Mouse (Mus musculus): ENCODE data around the gene Mier3. TPM values are rescaled to one million over a fixed set of nuclear protein-coding genes. Genes with fewer than 3 reads are reported as not detected.
"Not testable (repeated sequence)": the region's sequence is repeated elsewhere in the genome, so short reads cannot be mapped to it uniquely, and the experiment has no call there.

Gene Mier3
- polyA plus RNA-seq, 2 experiments from 2014 or later: 15.6 to 18.9 TPM

DNA sequence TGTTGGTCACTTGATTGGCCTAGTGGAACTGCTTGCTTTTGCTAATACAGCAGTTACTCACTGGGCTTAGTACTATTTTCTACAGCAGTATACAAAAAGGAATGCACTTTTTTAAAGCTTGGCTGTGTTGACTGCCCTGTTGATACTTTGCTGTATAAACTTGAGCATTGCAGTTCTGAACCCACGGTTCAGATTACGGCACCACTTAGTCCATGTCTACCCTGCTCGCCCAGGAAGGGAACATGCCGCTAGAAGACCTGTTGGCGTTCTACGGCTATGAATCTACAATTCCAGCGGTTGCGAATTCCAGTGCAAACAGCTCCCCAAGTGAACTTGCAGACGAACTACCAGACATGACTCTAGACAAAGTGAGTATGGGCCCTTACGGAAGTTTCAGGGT, 22.6 kb downstream of the Mier3 start:
- ATAC-seq: no peak

DNA sequence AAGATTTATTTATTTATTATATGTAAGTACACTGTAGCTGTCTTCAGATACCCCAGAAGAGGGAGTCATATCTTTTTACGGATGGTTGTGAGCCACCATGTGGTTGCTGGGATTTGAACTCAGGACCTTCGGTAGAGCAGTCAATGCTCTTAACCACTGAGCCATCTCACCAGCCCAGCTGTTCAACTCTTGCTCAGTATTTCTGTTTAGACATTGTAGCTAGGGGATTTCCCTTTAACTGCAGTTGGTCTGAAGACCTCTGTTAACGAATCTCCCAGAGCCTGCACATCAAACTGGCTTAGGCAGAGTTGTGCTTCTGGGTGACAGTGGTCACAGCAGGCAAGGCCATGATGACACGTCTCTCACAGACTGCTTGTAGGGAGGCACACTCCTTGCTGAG, 23.2 kb downstream of the Mier3 start:
- ATAC-seq: not testable (repeated sequence)

DNA sequence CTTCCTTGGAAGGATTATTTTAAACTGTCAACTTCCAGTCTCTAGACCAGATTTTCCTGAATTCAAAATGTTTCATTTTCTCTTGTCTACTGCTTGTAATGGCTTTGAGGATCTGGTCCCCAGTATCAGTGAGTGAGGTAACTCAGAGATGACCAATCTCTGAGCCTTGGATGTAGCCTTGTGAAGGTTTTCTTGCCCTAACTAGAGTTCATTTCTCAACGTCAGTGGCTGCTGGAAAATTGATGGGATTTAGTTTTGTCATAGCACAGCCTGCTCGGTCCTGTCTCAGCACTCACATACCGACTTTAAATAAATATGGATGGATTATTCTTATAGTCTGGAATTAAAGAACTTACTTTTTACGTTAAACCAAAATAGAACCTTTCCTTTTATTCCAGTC, 29.8 kb downstream of the Mier3 start:
- no peak for ATAC-seq

DNA sequence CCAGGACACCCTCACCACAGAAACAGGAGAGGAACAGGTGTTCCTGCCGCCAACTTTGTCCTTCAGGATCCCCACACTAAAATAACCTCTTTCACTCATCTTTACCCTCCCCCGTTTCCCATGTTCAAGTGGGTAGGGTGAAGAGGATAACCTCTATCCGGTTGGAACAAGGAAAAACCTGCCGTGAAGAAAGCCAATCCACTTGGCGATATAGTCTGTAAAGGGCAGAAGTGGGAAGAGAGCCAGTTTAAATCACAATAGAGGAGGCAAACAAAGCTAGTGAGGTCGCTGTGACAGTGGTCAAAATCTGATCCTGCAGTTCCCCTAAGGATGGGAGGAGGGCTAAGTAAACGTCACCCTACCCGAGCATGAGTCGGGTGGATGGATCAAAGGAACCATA, 38.9 kb downstream of the Mier3 start:
- ATAC-seq: no peak

DNA sequence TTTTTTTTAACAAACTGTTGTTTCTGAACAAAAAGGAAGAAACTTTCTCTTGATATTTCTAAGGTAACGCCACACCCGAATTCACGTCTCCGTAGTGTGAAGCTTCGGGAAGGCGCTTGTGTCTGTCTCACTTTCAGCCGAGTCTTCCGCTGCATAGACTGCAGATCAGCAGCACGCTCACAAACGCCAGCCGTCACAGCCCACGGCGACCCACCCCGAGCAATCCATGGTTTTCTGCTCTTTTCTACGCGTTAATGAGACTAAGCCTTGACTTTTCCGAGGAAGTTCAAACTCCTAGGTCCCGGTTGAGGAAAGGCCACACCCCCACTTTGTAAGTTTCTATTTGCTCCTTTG, 44.0 kb downstream of the Mier3 start:
- ATAC-seq: peak; percentile 19

DNA sequence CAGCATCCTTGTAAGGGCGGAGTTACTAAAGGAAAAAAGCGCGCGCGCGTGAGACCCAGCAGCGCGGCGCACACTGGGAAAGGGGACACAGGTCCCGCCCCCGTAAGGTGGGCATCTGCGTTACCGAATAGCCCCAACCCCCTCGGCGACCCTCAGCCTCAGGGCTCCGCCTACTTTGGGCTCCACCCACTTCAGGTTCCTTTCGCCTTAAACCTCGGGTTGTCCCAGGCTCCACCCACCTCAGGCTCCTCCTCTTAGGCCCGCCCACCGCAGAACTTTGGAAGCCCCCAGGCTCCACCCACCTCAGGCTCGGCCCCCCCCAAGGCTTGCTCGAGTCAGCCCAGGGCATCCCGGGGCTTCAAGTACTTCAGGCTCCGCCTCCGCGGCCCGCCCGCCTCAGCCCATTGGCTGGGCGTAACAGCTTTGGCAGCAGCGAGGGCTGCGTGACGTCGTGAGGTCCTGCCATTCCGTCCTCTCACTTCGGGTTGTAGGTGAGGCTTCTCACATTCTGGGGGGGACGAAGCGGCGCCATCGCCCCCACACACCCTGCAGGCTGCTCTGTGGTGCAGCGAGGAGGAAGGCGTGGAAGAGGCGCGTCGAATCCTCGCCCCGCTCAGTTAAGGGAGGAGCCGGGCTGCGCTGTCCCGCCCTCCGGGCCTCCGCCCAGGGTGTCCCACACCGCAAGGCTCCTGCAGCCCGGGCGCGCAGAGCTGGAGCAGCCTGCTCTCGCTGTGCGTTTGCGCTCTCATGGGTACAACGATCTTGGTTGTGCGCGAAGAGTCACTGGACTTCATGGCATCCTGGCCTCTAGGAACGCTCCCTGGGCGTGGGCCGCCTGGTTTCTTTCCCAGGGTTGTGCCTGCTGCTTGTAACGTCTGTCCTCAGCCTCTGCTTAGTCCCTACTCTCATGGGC, 44.6 kb downstream of the Mier3 start:
- peak; percentile 92 for ATAC-seq

DNA sequence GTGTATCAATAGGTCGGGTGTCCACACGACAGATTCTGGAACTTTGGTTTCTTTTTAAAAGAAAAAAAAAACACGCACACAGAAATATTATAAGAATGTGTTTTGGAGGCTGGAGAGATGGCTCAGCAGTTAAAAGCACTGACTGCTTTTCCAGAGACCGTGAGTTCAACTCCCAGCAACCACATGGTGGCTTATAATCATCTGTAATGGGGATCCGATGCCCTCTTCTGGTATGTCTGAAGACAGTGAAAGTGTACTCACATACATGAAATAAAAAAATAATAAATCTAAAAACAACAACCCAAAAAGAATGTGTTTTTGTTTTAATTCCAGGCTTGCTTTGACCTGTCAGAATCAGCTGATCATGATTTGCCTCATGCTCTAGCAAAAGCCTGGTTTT, 46.1 kb downstream of the Mier3 start:
- ATAC-seq: no peak

DNA sequence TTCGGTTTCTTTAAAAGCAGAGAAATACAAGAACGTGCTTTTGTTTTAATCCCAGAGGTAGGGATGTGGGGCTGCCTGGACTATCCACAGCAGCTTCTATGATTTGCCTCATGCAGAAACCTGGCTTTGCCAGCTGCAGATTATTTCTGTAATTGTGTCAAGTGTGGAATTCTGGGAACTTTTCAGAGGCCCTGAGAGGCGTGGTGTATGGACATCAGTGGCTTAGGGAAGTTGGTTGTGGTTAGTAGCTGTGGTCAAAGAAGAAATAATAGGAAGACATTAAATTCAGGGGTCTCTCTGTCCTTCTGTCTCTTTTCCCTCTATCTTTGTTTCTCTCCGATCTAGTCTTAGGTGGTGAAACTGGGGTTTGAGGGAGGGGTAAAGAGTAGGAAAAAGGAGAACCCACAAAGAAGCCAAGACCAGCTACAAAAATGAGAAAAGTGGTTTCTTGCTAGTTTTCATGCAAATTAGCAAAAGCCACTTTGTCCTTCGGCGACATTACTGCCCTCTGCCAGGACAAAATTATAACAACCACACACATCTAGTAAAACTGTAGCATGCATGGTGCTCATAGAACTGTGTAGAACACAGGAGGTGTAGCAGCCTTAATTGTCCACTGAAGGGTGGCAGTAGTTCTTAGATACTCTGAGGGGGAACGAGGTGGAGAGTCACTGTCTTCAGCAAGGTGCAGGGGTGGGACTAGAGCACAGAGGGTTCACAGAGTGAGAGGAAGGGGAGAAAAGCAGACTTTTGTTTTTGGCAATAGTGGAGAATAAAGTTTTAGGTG, 60.6 kb downstream of the Mier3 start:
- ATAC-seq: no peak

DNA sequence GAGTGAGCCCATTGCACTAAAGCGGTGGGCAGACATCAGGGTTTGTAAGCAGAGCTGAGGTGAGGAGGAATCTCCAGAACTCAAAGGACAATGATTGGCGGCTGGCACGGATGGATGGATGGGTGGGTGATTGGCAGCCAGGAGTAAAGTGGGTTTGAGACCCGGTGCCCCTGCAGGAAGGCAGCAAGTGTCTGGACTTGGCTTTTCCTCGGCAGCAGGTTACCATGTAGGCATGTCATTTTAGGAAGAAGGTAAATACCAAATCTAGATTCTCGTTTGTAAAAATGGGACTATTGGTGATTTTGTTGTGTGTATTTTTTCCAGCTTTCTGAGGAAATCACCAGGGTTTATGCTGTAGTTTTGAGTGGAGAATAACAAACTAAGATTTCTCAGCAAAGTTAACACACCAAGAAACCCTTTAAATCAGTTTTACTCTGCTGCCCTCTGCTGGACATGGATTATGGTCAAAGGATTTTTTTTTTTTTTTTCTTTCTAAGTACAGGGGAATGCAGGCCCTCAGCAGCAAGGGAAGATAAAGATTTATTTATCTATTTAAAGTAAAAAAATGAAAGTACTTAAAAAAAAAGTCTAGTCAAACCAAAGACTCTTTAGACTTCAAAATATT, 61.3 kb downstream of the Mier3 start:
- ATAC-seq: no peak

DNA sequence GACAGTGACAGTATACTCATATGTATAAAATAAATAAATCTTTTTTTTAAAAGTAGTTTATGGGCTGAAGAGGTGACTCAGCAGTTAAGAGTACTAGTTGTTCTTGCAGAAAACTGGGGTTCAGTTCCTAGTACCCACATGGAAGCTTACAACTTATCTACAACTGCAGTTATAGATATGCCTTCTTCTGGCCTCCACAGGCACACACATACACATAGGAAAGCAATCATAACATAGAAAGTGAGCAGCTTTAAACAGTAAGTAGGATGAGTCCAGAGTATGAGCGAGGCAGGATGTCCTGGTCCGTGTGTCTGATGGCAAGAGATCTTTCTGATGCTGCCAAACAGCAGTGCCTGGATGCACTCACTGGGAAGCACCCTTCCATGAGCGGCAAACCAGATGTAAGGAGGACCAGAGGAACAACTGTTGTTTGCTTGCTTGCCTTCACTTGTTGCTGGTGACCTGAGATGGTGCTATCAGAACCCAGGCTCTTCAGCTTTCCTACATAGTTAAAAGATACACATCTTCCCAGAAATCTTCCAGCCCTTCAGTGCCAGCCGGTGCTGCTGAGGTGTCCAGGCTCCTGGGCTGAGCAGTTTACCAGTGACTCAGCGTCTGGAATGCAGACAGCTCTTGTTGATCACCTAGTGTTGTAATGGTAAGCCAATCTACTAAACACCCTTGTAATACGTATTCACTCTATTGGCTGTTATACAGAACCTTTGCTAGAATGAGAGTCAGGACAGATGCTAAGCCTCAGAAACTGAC, 63.6 kb downstream of the Mier3 start:
- no peak for ATAC-seq

DNA sequence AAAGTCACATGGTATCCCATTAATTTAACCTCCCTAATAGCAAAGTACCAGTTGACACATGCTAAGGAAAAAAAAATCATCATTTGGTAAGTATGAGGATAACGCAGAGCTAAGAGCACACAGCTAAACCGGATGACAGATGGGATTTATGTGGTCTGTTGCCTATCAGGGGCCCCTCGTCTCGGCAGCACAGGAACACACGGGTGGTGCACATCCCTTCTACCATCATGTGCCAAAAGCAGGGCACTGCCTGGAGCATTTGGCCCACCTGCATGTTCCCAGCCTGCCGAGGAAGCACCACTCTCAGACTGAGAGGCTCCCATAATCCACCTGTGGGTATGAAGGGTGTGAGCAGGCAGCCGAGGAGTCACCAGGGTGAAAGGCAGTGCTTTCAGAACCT, 64.4 kb downstream of the Mier3 start:
- ATAC-seq: no peak

DNA sequence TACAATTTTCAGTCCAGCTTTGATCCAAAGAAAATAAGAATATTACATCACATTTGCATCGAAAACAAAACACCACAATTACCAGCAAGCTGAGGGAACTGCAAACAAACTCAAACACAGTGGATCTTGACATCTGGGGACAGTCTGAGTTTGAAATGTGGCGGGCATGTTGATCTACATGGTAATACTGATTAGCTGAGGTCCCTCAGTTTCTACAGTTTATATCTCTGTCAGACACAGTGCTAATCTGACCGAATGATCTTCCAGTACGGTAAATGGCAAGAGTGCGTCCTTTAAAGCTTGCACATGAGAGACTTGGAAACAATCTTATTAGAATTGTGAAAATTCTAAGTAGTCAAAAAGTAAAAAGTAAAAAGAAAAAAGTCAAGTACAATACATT, 66.1 kb downstream of the Mier3 start:
- no peak for ATAC-seq

DNA sequence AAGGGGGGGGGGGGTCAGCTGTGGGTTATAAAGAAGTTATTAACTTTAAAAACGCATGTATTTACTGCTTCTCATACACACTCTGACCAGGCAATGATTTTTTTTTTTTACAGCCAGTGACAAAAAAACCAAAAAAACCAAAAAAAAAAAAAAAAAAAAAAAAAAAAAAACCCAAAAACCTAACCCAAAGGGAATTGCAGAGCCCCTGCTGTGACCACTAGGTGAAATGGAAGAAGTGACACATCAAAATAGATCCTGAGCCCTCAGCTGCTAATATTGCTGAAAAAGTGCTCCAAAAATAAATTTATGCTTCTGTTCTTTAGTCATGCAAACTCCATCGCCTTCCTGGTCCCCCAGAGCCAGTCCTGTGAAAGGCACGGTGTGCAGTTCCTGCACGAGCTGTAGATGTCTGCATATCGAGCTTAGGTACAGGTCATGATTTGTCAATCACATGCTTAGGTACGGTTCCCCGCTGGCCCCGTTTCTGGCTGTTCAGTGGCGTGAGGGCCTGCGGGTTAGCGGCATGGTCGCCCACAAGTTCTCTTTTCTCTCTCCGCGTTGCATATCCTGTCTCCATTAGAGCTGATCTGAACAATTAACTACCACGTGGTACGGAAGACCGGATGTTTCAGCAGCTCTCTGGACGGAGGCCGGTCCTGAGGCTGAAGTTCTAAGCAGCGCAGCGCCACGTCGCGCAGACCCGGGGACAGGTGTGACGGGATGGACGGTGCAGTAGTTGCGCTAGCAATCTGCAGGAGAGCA, 67.7 kb downstream of the Mier3 start:
- ATAC-seq: no peak

DNA sequence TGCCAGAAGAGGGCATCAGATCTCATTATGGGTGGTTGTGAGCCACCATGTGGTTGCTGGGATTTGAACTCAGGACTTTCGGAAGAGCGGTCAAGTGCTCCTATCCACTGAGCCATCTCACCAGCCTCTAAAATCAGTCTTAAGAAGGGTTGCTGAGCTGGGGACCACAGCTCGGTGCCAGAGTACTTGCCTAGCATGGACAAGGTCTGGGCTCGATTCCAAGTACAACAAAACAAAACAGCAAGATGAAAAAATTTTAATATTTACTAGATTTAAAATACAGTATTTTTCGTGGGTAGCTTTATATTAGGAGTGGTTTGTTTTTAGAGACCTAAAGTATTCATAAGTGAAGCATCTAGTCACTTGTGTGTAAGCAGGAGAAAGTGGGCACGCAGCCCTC, 72.5 kb downstream of the Mier3 start:
- ATAC-seq: no peak

DNA sequence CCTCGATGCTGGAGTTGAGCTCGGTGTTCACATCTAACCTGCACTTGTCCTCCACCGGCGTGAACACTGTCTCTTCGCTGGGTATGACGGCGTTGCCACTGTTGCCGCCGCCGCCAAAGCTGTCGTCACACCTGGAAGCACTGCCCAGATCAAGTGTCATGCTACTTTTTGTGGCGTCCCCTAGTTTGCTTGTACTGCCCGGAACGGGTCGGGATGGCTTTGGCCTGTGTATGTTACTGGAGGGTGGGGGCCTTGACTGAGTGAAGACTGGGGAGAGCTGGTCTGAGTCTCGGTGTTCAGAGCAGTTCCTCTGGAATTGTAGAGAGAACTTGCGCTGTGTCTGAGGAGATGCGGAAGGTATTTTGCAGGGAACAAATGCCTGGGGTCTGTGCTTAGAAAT, 74.6 kb downstream of the Mier3 start:
- no peak for ATAC-seq

DNA sequence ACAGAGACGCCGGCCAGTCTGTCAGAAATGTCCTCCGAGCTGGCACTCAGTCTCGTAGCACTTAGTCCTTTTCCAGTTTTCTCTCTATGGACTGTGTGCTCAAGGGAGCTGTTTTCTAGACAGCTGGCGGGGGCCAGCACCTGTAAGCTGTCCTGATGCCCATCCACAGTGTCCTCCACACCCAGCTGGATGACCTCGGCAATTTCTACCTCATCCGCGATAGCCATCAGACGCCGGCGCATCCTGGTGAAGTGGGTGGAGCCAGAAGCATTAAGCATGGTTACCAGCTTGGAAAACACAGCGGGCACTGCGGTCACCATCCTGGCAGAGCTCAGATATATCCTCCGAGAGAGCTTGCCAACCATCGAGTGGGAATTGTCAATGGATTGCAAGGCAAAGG, 75.2 kb downstream of the Mier3 start:
- no peak for ATAC-seq

DNA sequence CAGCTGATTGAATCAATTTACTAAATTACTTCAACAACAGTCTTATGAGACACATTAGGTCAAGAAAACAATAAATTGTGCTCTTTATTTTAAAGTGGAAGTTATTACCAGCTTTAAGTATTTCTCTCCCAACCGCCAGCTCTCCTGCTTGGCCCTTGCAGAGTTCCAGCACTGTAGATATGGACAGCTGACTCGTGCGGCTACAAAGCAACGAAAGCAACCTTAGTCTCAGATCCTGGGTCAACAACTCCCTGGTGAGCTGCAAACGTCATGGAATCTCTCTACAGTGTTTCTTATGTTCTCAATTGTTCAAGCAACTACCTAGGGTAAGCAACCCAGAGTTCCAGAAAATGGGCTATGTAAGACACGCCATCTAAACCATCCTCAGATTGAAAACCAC, 76.2 kb downstream of the Mier3 start:
- no peak for ATAC-seq

DNA sequence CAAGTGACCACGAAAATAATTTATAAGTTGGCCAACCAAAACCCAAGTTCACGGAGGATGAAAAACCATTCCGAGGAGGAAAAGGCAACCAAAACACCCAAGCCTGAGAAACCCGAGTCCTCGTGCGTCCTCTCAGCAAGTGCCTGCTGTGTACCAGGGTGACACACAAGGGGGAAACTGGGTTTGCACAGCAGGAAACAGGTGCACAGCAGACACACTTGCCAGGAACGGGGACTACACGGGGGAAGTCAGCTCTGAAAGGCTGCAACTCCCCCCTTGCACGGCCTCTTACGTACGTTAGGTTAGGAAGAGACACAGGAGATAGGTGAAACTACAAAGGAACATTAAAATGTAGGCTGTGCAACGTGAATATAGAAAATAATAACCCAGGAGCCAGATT, 81.7 kb downstream of the Mier3 start:
- ATAC-seq: no peak

All from activated CD4-positive, CD25-positive, alpha-beta regulatory T cell, adult 4 months (primary cell).